Mouse (Mus musculus) spleen, embryonic (tissue): ENCODE measurements at regions not wholly inside any gene's neighbourhood (a gene's known extent, or its start where the extent isn't known, plus 50 kb on each side); places are given as distances from the start of the nearest gene placed in this dataset.

ENCODE experiments used
- CTCF ChIA-PET: fragments of 350-600 bp; sonication (Branson Sonifier 250); formaldehyde crosslinking; loops from one replicate; lab custom pipeline; 2022; lab: Charles Lee

GRCm38 (mm10) chr9:46467671-46468070 is 147.9 kb upstream of the 4931429L15Rik start:
- CTCF ChIA-PET: no interaction called here

DNA sequence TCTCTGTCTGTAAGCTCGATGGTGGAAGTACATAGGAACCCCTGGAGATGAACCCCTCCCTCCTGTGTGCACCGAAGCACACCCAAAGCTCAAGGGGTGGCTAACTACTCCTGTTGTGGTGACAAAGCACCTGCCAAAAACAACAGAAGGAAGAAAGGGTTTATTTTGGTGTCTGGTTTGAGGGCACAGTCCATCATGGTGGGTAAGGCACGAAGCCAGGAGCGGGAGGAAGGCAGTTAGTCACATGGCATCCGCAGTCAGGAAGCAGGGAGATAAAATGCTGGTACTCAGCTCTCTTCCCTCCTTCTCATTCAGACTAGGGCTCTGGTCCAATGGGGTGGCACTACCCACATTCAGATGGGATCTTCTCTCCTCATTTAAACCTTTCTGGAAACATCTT is 142.9 kb upstream of the 4931429L15Rik start:
- CTCF ChIA-PET: no interaction called here

DNA sequence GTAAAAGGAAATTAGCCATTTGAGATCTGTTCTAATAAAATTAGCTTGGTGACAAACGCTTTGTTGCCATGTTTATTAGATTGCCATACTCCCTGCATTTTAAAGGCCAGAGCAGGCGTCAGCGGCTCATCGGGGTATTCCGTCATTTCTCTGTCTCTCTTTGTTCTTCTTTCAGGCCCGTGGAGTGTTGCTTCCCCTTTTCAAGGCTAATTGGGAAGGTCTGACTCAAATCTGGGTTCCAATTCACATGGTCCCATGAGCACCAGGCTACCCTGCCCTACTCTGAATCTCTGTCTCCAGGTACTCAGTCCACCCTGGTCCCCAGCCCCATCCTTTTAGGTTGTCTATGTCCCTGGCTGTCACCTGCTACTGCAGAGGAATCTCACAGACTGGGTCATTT is 138.2 kb upstream of the 4931429L15Rik start:
- CTCF ChIA-PET: no interaction called here

GRCm38 (mm10) chr9:46454807-46455610 is 135.2 kb upstream of the 4931429L15Rik start:
- CTCF ChIA-PET: no interaction called here

DNA sequence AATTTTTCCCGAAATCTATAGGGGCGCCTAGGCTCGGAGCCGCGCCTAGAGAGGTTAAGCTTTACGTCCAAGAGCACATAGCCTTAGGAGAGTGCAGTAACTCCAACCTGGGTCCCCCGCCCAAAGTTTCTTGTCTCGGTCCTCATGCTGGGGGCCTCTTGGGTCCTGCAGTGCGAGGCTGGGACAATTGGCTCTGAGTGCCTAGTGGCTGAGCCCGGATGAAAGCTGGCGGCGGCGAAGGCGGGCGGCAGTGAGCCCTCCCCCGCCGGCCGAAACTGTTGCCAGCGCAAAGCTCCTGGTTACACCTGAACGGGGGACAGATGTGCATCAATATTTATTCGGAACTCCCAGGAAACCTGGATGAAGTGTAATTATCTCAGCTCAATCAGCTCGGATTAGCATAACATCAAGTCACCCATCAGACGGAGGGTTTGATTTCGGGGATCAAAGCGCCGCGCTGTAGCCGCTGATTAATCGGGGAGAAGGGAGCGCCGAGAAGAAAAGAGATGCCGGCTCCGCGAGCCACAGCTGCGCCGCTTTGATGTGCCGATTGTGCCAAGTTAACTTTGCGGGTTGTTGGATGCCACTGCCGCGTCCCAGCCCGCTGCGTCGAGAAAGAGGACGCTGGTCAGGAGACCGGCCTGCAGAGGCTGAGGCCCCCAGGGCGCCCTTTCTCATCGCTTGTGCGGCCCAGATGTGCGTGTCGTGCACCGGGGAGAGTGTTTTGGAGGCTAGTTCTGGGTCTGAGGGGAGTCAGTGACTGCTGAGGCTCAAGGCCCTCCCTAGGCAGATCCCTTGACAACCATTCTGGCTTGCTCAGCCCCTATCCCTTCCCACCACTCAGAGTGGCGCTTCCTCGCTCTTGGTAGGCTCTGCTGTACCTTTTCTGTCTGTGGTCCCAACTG is 123.7 kb upstream of the 4931429L15Rik start:
- CTCF ChIA-PET: no interaction called here

DNA sequence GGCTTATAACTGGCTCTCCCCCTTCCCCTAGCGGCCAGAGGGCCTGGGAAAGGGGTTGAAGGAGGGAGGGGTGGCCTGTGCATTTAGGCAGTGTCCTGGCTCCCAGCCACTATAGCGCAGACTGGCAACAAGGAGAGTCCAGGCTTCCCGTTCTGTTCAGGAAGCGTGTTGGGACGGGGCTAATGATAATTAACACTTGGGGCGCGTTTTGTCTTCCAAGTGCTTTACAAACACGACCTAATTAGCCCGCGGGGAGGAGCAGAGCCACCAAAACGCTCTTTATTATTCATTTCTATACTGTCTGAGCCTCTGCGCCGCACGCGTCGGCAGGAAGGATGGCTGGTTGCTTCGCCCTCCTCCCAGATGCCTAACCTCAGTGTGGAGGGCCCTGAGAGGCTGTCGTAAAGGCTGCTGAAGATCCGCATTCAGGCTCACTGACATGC is 123.0 kb upstream of the 4931429L15Rik start:
- CTCF ChIA-PET: no interaction called here

GRCm38 (mm10) chr9:46440226-46440625 is 120.4 kb upstream of the 4931429L15Rik start:
- CTCF ChIA-PET: no interaction called here

- CTCF ChIA-PET: no interaction called here
Measured at GRCm38 (mm10) chr9:46434700-46435099, 114.9 kb upstream of the 4931429L15Rik start.

DNA sequence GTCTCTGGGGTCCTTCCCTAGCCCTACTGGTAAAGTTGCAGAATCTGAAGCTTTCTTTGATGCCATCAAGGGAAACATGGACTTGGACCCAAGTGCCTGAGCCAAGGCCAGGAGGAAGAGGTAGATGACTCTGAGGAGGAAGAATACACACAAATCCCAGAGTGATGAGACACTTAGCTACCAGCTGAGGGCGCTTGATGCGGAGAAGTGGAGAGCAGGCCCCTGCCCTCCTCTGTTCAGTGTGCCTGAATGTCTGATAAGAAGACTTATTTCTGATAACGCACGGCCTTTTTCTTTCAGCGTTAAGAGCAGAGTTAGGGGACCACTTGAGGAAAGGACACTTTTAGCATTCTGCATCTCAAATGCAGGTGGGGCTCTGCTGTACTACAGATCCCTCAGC is 113.9 kb upstream of the 4931429L15Rik start:
- CTCF ChIA-PET: no interaction called here

DNA sequence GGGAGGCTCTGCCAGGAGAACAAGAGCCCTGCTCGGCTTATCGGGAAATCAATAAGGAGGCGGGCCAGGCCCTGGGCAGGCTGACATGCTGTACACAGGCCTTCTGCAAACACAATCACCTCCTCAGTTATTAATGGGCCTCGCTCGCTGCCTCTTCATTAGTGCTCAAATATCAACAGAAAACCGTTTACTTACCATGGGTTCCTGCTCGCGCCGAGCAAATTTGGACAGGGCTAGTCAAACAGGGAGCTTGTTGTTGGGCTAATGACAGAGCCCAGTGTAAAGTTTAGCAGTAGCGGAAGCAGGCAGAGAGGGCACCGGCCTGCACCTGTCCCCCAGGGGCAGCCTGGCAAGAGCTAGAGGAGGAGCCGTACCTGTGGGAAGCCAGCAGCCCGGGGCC is 111.3 kb upstream of the 4931429L15Rik start:
- CTCF ChIA-PET: no interaction called here

- CTCF ChIA-PET: no interaction called here
Measured at GRCm38 (mm10) chr9:46423184-46423967, 103.6 kb upstream of the 4931429L15Rik start.

DNA sequence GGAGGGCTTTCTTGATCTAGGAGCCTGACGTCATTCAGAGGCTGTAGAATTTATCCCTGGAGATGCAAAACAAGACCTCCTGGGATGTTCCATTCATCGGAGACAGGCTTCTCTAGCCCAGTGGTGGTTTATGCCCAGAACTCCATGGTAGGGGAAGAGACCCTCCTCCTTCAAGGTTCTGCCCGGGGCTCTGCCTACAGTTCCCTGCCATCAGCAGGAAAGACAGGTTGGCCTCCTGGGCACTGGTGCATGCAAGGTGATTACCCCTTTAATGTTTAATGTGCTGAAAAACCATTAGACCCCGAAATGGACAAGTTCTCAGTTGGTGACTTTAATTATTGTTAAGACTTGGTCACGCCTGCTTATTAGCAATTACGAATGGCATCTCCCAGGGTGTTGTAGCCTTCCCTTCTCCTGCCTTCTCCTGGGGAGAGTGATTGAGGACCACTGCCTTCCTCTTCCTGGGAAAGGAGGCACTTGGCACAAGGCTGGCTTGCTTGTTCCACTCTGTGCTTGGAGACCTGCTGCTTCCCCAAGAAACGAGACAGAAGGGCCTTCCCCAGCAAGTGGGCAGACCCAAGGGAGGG is 102.0 kb upstream of the 4931429L15Rik start:
- CTCF ChIA-PET: no interaction called here

- CTCF ChIA-PET: no interaction called here
Measured at GRCm38 (mm10) chr9:46411686-46412085, 91.9 kb upstream of the 4931429L15Rik start.

DNA sequence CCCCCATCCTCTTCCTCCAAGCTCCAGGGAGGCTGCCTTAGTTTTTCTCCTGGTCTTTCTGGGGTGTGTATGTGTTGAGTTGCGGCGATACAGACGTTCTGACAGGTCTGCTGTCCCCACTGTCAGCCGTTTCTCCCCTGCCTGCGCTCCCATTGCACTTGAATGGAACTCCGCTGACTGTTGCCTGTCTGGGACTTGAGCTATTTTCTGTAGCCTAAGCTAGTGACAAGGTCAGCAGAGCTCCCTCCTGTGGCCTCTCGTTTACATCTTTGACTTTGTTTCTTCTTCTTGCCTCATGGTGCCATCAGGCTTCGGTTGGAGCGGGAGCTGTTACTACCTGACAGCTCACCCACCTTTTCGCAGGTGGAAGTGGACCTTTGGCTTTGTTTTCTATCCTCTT is 89.0 kb upstream of the 4931429L15Rik start:
- CTCF ChIA-PET: no interaction called here

DNA sequence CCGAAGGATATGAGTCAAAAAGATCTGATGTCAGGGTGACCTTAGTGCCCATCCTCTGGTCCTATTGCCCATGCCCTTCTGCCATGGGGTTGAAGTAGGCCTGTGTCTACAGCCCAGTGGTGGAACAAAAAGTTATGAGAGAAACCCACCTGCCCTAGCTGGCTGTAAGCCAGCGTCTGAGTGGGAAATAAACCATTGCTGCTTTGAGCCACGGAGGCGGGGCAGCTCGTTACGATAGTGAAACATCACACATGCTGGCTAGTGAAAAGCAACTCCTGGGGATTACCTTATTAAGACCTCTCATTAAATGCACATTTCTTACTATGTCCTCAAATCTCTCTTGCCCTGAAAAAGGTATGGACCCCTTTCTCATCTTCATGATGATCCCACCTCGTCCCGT is 86.8 kb upstream of the 4931429L15Rik start:
- CTCF ChIA-PET: no interaction called here

DNA sequence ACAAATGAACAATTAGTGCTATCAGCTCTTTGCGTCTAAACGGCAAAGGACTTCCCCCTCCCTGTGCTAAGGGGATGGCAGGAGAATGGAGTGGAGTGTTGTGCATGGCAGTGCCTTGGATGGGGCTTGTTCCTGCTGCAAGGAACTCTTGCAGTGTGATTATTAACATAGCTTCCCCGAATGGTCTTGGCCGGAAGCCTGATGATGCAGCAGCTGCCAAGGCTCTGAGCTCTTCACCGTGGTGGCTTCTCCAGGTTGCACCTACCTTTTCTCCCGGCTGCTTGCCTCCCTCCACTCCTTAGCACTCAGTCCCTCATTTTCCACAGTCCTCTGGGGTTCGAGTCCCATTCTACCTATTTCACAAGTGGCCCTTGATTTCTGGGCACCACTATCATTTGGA is 76.8 kb upstream of the 4931429L15Rik start:
- CTCF ChIA-PET: no interaction called here

DNA sequence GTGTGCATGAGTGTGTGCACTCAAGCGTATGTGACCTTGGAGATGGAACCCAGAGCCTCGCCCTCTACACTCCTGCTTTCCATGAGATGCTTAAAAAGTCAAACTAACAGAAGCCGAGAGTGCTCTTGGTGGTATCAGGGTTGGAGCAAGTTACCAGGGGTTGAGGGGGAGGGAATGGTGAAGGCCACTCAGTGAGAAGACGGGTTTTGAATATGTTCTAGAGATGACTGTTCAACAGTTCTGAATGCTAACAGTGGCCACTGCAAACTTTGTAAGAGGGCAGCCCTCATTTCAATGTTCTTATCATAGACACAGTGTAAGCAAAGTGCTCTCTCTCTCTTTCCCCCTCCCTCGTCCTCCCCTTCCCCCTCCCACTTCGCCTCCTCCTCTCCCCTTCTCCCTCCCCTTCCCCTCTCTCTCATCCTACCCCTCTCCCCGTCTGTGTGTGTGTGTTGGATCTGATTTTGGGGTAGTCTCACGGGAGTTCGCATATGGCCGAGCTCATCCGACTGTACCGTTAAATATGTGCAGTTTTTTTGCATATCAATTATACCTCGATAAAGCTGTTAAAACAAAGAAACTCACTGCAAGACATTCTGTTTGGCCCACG is 75.5 kb upstream of the 4931429L15Rik start:
- CTCF ChIA-PET: no interaction called here

- CTCF ChIA-PET: no interaction called here
Measured at GRCm38 (mm10) chr9:46394239-46394638, 74.5 kb upstream of the 4931429L15Rik start.

DNA sequence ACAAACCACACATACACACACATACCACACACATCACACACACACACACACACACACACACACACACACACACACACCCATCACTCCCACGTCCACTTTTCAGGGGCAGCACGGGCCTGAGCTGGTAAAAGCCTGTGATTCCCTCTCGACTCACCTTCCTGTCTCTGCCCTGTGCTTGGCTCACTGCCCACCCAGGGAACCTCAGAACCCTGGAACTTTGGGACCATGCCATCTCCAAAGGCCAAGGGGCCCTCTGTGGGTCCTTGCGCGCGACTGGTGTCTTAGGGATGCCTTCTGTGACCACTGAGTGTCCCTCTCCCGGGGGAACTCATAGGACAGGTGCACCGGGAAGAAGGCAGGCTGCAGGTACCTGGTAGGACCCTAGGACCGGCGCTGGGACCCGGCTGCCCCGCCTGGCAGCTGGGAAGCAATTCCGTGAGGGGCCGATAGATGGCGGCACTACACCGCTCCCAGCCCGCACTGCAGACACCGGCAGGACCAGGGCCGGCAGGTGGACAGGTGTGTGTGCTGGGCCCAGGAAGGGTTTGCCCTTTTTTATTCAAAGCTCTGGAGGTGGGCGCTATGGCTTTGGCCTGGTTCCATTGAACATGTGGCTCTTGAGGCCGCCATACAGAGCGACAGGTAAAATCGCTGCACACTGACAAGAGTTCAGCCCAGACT is 73.0 kb upstream of the 4931429L15Rik start:
- CTCF ChIA-PET: no interaction called here

GRCm38 (mm10) chr9:46389741-46390140 is 70.0 kb upstream of the 4931429L15Rik start:
- CTCF ChIA-PET: no interaction called here
